Mouse (Mus musculus) intestine, embryonic 14.5 days (tissue): ENCODE measurements around the gene Tmem108. TPM values are rescaled to one million over a fixed set of nuclear protein-coding genes. Genes with fewer than 3 reads are reported as not detected.

Experiments
- ATAC-seq: fragments of 200-750 bp; cut with Nextera tagmentation; replicated peaks from 2 replicates; pipeline ENCODE4 v1.8.0; 2017; ENCODE audit warnings: low read depth, moderate number of reproducible peaks, moderate TSS enrichment, moderate library complexity; ENCODE audit not compliant: low FRiP score, low TSS enrichment
- DNase-seq: peaks from one replicate; pipeline ENCODE4 v3.0.0-alpha.2; 2018; ENCODE audit warnings: low spot score
- H3K27ac ChIP-seq: fragments of 300-500 bp; sonication (generic); 2 replicates; pipeline ENCODE4 v1.5.1; 2014; ENCODE audit warnings: low read depth, mild to moderate bottlenecking, control low read depth
- H3K27me3 ChIP-seq: fragments of 300-500 bp; sonication (generic); replicated peaks from 2 replicates; pipeline ENCODE4 v1.6.1; 2014; ENCODE audit warnings: low read length, control low read depth; ENCODE audit not compliant: control insufficient read depth, insufficient read depth
- H3K36me3 ChIP-seq: fragments of 300-500 bp; sonication (generic); 2 replicates; pipeline ENCODE4 v1.6.1; 2014; ENCODE audit warnings: low read length, control low read depth; ENCODE audit not compliant: control insufficient read depth, insufficient read depth
- H3K4me1 ChIP-seq: fragments of 300-500 bp; sonication (generic); replicated peaks from 2 replicates; pipeline ENCODE4 v1.6.1; 2014; ENCODE audit warnings: low read length, control low read depth, mixed read lengths; ENCODE audit not compliant: control insufficient read depth, insufficient read depth
- H3K4me2 ChIP-seq: fragments of 300-500 bp; sonication (generic); 2 replicates; pipeline ENCODE4 v1.6.1; 2014; ENCODE audit warnings: low read length
- H3K4me3 ChIP-seq: fragments of 300-500 bp; sonication (generic); 2 replicates; pipeline ENCODE4 v1.5.1; 2014; ENCODE audit warnings: low read depth, low read length, control low read depth, mixed read lengths
- H3K9ac ChIP-seq: fragments of 300-500 bp; sonication (generic); 2 replicates; pipeline ENCODE4 v1.6.1; 2014; ENCODE audit warnings: mild to moderate bottlenecking, low read length
- H3K9me3 ChIP-seq: fragments of 300-500 bp; sonication (generic); 2 replicates; pipeline ENCODE4 v1.6.1; 2016; ENCODE audit warnings: low read length, control low read depth; ENCODE audit not compliant: control insufficient read depth
- WGBS: fragments of 180-500 bp; shearing (Covaris S2); extraction: QIAGEN DNeasy Blood & Tissue Kit; methylation state at CpG from one replicate; pipeline ENCODE4 v1.1.7; 2014; 5-methylcytosine and 5-hydroxymethylcytosine counted together
- polyA plus RNA-seq: library from polyadenylated mRNA; unstranded; fragments of >200 nt; fragmentation: Nextera tagmentation; extraction: Ambion mirVana; gene quantifications from 2 replicates; pipeline ENCODE4 v1.2.1, GENCODE M21; 2014

Gene Tmem108
- polyA plus RNA-seq, 1 experiment from 2014 or later: 21.2 TPM

DNA sequence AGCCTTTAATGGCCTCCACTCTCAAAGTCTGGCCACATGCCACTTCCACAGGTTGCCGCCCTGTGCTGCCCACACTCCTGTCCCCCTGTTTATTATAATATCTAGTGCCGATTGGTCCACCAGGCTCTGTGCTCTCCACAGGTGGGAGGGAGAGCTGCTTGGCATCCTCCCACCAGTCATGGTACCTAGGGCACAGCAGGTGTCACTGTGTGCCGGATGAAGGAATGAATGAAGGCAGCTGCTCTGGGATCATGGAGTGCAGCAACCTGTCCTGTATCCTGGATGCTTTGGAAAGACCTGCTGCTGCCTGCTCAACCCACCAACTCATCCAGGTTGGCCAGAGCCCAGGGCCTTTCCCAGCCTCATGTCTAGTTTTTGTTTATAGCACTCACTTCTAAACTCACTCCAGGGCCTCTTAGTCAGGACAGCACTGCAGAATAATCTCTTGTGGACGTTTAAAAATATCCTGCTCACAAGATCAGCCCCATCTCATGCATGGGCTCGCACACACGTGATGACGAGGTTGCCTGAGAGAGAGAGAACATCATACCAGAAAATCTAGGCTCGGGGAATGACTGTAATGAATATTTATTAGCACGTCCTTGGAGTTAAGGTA lies 182.1 kb downstream of the Tmem108 start:
- H3K27me3 ChIP-seq: no peaks in the 10 kb centered on the region
- no peaks in the 10 kb centered on the region for H3K4me1 ChIP-seq
- no peak overlapping the region for H3K27ac ChIP-seq
- no peaks in the 10 kb centered on the region for H3K9me3 ChIP-seq
- DNase-seq (no peak), ATAC-seq (no peak)
- 82% methylated on average over 9 of the region's 9 CpGs for WGBS
- H3K36me3 ChIP-seq: no peaks in the 10 kb centered on the region
- no peak overlapping the region for H3K4me3 ChIP-seq
- no peak overlapping the region for H3K9ac ChIP-seq
- no peak overlapping the region for H3K4me2 ChIP-seq

DNA sequence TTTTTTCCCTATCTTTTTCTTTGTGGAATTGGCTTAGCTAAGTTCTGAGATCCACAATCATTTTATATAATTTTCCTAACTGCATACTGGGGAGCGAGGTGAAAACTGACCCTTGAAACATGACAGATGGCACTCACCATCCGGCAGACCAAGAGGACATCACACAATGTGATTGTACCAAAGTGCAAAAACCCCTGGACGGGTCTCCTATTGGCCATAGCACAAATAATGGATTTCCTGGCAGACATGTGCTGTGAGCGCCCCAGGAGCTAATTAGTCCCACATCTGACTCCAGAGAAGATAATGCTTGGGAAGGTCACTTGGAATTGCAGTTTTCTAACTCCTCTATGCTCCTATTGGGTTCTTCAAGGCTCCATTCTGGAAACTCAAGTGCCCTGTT lies 183.9 kb downstream of the Tmem108 start:
- H3K27ac ChIP-seq: no peak overlapping the region
- H3K9me3 ChIP-seq: no peaks in the 10 kb centered on the region
- H3K4me3 ChIP-seq: no peak overlapping the region
- no peak overlapping the region for H3K4me2 ChIP-seq
- no peaks in the 10 kb centered on the region for H3K4me1 ChIP-seq
- ATAC-seq: no peak
- DNase-seq: no peak
- no peaks in the 10 kb centered on the region for H3K27me3 ChIP-seq
- no peaks in the 10 kb centered on the region for H3K36me3 ChIP-seq
- WGBS: 83% methylated on average over 4 of the region's 4 CpGs
- H3K9ac ChIP-seq: no peak overlapping the region

DNA sequence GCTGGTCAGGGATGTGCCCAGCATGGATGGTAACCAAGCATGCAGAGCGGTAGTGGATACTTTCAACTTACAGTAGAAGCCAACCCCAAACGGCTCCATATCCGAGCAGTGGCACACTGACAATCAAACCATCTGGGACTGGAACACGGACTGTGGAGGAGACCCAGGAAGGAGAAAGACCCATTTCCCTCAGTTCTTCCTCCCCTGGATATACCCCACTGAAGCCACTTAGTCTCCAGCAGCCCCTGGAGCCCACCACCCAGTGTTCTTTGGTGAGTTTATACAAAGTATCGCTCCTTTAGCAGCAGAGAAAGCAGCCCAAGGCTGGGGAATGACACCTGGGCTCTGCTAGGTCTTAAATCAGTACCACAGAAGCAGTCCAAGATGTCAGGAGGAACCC lies 184.5 kb downstream of the Tmem108 start:
- 83% methylated on average over 5 of the region's 5 CpGs for WGBS
- H3K4me2 ChIP-seq: no peak overlapping the region
- DNase-seq (no peak), ATAC-seq (no peak)
- H3K9me3 ChIP-seq: no peaks in the 10 kb centered on the region
- H3K9ac ChIP-seq: no peak overlapping the region
- H3K27ac ChIP-seq: no peak overlapping the region
- H3K36me3 ChIP-seq: no peaks in the 10 kb centered on the region
- H3K4me3 ChIP-seq: no peak overlapping the region
- H3K27me3 ChIP-seq: no peaks in the 10 kb centered on the region
- no peaks in the 10 kb centered on the region for H3K4me1 ChIP-seq

DNA sequence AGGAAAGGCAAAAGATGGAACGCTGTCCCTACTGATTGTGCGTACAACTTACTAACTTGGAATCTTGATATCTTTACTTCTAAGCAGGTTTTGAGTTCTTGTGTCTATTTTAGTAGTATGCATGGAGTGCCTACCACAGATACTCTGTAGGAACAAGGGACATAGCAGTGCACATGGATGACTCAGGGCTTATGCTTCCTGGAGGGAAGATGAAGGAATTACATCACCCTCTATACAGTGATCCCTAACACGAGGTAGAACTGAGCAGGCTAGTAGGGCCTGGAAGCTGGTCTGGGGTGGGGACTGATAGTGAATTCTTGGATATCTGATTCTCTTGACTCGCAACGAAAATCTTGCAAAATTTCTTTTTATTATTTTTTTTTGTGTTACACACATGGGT lies 185.7 kb downstream of the Tmem108 start:
- Histone ChIP-seq H3K27me3 (no peaks in the 10 kb centered on the region), H3K4me3 (no peak overlapping the region), H3K4me1 (no peaks in the 10 kb centered on the region), H3K4me2 (no peak overlapping the region), H3K9me3 (no peaks in the 10 kb centered on the region), H3K36me3 (no peaks in the 10 kb centered on the region), H3K27ac (no peak overlapping the region), H3K9ac (no peak overlapping the region)
- ATAC-seq: no peak
- WGBS: 93% methylated on average over 5 of the region's 5 CpGs
- DNase-seq: no peak

DNA sequence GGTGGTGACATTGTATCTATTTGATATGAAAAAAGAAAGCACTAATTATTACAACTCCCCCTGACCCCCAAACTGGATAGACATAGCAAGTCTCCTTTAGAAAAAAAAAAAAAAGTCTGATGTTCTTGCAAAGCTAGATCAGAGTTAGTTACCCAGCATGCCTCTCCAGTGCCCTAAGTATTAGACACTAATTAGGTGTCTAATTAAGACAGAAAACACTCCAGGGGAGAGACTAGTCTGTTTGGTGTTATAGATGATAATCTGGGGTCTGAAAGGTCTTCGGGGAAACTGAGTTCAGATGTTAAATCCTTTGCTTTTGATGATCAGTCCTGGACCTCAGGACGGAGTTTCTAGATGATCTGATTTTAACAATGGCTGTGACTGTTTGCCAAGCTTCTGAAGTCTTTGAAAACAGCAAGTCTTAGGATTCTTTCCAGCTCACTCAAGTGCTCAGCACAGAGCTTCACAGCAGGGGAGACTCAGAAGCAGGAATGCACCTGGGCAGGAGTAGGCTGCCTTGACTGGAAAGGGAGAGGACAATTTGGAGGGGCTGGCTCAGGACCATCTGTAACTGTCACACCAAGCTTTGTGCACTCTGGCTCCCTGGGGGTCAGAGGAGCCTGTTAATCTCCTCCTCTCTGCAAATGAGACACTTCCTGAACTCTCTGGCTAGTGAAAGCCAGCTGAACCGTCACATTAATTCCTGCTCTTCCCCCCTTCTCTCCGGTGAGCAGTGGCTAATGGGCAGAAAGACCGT lies 187.5 kb downstream of the Tmem108 start:
- DNase-seq: no peak
- Histone ChIP-seq H3K4me1 (no peaks in the 10 kb centered on the region), H3K9me3 (no peaks in the 10 kb centered on the region), H3K4me3 (no peak overlapping the region), H3K4me2 (no peak overlapping the region), H3K36me3 (no peaks in the 10 kb centered on the region), H3K27ac (no peak overlapping the region), H3K27me3 (no peaks in the 10 kb centered on the region), H3K9ac (no peak overlapping the region)
- no peak for ATAC-seq
- WGBS: 17% methylated on average over 5 of the region's 5 CpGs

DNA sequence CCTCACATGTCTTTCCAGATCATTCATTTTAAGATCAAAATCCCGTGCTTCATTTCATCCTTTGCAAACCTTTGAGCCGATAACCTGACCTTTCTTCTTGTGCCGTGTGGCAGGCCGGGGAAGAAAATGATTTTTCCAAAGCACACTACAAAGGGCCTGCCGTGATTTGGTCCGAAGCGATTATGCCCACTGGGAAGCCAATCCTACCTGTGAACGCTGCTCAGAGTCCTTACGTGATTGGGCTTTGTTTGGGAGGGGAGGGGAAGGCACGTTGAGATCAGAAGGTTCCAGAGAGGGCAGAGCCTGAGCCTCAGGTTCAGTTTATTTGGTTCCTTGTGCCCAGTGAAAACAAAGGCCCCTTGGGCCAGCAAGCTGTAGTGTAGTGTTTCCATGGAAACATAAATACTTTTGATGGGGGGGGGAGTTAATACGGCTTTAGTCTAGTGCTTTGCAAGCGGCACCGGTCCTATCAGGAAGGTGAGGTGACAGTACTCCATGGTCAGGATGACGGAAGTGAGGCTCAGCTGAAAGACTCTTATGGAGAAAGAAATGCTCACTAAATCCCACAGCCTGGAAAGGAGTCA lies 191.4 kb downstream of the Tmem108 start:
- 80% methylated on average over 14 of the region's 14 CpGs for WGBS

DNA sequence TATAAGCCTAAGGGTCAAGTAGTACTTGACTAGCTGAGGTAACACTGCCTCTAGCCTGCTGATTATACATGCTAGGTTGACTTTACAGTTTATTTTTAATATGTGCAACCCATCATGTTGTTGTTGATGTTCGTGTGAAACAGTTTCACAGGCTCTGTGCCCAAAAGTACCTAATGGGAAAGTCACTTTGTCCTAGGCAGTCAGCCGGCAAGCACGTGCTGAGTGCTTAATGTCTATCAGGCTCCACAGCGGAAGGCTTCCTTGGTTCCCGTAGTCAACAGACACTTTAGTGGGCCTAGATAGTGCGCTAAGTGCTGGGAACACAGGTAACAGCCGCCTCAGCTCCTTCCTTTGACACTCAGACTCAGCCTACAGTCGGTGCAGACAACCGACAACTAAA lies 192.7 kb downstream of the Tmem108 start:
- no peak for DNase-seq
- Histone ChIP-seq H3K27me3 (no peaks in the 10 kb centered on the region), H3K27ac (no peak overlapping the region), H3K36me3 (no peaks in the 10 kb centered on the region), H3K4me3 (no peak overlapping the region), H3K4me1 (no peaks in the 10 kb centered on the region), H3K9ac (no peak overlapping the region), H3K9me3 (no peaks in the 10 kb centered on the region), H3K4me2 (no peak overlapping the region)
- 88% methylated on average over 9 of the region's 9 CpGs for WGBS
- no peak for ATAC-seq

More for the DNA sequence above, 191.4 kb downstream of the Tmem108 start:
- Histone ChIP-seq H3K9ac (no peak overlapping the region), H3K36me3 (no peaks in the 10 kb centered on the region), H3K27me3 (no peaks in the 10 kb centered on the region), H3K27ac (no peak overlapping the region), H3K4me3 (no peak overlapping the region), H3K9me3 (no peaks in the 10 kb centered on the region), H3K4me2 (no peak overlapping the region), H3K4me1 (no peaks in the 10 kb centered on the region)
- DNase-seq: no peak
- ATAC-seq: no peak

DNA sequence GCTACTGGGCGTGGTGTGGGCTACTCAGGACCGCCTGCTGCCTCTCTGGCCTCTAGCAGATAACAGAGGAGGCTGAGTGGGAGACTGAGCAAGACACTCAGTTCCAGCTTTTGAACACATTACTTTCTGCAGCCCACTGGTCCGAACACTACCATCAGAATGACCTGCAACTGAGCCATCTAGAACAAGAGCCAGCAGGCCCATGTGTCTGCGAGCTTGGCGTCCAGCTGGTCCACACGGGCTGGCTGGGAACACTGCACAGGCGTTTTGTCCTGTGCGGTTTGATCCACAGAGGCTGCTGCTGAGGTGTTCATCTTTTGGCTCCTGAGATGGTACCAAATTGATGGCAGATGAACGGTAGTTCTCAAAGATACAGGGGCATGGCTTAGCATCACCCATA lies 196.5 kb downstream of the Tmem108 start:
- ATAC-seq: no peak
- WGBS: 88% methylated on average over 9 of the region's 9 CpGs

More for the DNA sequence above, 196.5 kb downstream of the Tmem108 start:
- H3K36me3 ChIP-seq: no peaks in the 10 kb centered on the region
- no peak overlapping the region for H3K4me2 ChIP-seq
- H3K27me3 ChIP-seq: no peaks in the 10 kb centered on the region
- no peak overlapping the region for H3K27ac ChIP-seq
- no peak for DNase-seq
- H3K9ac ChIP-seq: no peak overlapping the region
- H3K4me3 ChIP-seq: no peak overlapping the region
- no peaks in the 10 kb centered on the region for H3K4me1 ChIP-seq
- H3K9me3 ChIP-seq: no peaks in the 10 kb centered on the region; the same call in 1 of the 2 replicates
